Mouse (Mus musculus) megakaryocyte progenitor cell, adult 5-6 weeks (primary cell): ENCODE measurements around the gene Ablim1. TPM values are rescaled to one million over a fixed set of nuclear protein-coding genes. Genes with fewer than 3 reads are reported as not detected.
A peak's percentile ranks its signal among the peaks of the same experiment; 100 is the strongest.

Source experiments
- ATAC-seq: replicated peaks from 2 replicates; pipeline ENCODE4 v1.8.0; 2016; ENCODE audit warnings: mild to moderate bottlenecking, moderate TSS enrichment, inconsistent platforms; ENCODE audit not compliant: poor library complexity
- total RNA-seq, 2 experiments: library from RNA; stranded (forward) in 1 of 2; stranded (reverse) in 1 of 2; fragments of 157-497, 149-512 nt in 1 of 2; fragments of 200-1000 nt in 1 of 2; gene quantifications; 2 replicates each; pipeline versions ENCODE4 v1.2.3 to v1.2.4; 2015 to 2017

The Ablim1 gene
- total RNA-seq, 2 experiments from 2014 or later = 6.7 to 7.0 TPM

GRCm38 (mm10) chr19:57131366-57131765 is 183.4 kb downstream of the Ablim1 start:
- peak; percentile 38 for ATAC-seq

DNA sequence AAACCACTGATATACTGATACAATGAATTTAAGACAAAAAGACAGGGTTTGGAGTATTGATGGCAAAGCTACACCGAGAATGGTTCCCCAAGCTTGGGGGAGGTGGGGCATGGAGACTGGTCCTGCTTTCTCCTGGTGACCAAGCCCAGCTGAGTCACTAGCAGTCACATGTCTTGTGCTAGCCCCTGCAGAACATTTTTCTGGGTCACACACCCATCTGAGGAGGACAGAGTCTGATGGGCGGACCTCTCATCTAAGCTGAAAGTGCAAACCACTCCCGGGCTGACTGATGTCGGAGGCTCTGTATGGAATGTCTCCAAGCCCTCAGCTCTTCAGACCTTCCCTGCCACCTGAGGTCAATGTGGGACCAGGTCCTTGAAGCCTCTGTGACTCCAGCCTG is 184.1 kb downstream of the Ablim1 start:
- ATAC-seq = no peak

DNA sequence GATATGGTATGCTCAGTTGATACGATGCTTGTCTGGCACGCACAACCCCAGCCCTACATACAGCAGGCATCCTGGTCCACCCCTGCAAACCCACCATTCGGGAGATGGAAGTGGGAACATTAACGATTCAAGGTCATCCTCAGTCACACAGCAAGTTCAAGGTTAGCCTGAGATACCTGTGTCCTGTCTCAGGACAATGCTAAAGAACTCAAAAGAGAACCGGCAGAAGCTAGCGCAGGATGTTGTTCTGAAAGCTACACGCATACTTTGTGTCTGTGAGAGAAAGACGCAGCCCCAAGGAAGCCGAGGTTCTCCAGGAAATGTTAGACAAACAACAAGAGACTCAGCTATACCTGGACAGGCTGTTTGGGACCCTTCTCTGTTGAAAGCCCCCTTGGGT is 185.0 kb downstream of the Ablim1 start:
- ATAC-seq = no peak

DNA sequence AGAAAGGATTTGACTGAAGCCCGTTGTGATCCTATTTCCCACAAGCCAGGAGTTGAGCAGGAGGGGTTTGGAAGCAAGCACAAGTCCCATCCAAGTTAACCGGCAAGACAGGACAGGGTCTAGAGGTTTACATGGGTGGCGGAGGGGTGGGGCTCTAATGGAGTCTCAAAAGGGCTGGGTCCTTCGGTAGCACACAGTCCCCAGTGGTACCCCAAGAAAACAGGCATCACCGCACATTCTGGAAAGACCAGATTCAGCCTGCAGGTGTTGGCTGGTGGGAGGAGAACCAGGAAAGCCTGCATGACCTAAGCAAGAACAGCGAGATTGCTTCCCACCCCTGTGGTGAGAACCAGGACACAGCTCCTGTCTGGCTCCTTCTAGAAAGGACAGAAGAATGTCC is 186.7 kb downstream of the Ablim1 start:
- no peak for ATAC-seq

- no peak for ATAC-seq
These were observed 187.2 kb downstream of the Ablim1 start for GRCm38 (mm10) chr19:57127523-57127922.

- no peak for ATAC-seq
These were observed 187.8 kb downstream of the Ablim1 start for GRCm38 (mm10) chr19:57126950-57127349.

GRCm38 (mm10) chr19:57124906-57125305 is 189.8 kb downstream of the Ablim1 start:
- ATAC-seq = no peak

DNA sequence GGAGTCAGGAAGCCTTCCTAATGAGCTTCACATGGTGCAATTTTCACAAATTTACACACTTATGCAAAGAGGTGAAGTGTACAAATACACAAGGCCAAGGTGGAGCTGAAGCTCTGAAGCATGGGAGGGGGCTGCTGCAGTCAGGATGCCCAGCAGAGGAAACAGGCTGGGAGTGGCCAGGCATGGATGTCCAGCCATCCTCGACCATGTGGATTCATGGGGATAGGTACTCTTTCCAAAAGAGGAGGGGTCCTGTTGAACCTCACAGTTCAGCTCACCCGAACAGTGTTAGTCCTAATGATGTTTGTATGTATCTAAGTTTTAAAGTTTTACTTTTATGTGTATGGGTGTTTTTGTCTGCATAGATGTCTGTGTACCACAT is 190.6 kb downstream of the Ablim1 start:
- ATAC-seq = no peak

DNA sequence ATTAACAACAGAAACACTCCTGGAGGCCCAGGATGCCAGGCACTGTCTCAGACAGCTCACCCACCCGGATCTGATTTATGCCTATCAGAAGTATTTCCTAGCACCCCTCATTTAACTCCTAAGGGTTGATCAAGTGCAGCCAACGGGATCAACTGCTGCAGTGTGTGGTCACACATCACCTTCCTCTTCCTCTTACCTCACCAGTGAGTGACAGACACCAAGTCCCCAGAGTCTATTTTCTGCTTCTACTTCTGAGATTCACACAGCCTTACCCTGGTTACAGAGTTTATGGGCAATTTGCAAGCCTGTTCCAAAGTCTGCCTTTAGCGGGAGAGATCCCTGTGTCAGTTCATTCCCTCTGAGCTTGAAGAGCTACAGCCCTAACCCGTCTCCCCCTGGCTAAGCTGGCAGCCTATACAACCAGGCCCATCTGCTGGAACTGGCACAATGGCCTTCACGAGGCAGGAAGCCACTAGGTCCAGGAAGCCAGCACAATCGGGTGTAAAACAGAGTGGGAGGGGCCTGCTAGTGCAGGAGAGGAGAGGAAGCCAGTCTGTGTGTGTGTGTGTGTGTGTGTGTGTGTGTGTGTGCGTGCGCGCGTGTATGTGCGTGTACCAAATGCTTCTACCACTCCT is 191.1 kb downstream of the Ablim1 start:
- peak; percentile 78 for ATAC-seq

- ATAC-seq = no peak
These were observed 192.5 kb downstream of the Ablim1 start for GRCm38 (mm10) chr19:57122261-57122660.

DNA sequence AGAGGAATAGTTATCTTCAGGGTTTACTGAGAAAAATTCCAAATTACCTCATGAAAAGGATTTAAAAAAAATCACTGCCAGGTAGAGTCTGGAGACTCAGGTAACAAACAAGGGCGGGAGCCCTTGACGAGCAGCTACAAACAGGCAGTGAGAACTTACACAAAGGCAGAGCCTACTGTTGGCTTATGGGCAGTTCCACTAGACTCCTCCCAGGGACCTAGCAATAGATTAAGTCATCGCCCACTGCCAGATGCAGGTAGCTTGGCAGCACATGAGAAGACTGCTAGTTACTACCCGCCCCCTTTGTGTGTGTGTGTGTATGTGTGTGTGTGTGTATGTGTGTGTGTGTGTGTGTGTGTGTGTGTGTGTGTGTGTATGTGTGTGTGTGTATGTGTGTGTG is 193.7 kb downstream of the Ablim1 start:
- ATAC-seq = no peak

GRCm38 (mm10) chr19:57119661-57120060 is 195.1 kb downstream of the Ablim1 start:
- no peak for ATAC-seq

- ATAC-seq = peak; percentile 36
These were observed 195.7 kb downstream of the Ablim1 start for GRCm38 (mm10) chr19:57118785-57119565.

DNA sequence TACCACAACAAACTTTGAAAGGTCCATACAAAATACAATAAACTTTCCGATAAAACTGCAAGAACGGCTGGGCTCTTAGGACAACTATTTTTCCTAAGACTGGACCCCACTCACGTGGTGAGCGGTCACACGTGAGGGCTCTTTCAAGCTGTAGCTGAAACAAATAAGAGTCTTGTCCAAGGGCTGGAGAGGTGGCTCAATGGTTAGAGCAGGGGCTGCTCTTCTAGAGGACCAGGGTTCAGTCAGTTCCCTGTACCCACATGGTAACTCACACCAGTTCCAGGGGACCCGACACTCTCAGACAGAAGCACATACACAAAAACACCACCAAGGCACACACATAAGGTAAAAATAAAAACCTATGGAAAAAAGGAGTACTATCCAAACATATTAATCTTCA is 197.0 kb downstream of the Ablim1 start:
- ATAC-seq = no peak

GRCm38 (mm10) chr19:57116871-57117501 is 197.7 kb downstream of the Ablim1 start:
- ATAC-seq = peak; percentile 72

DNA sequence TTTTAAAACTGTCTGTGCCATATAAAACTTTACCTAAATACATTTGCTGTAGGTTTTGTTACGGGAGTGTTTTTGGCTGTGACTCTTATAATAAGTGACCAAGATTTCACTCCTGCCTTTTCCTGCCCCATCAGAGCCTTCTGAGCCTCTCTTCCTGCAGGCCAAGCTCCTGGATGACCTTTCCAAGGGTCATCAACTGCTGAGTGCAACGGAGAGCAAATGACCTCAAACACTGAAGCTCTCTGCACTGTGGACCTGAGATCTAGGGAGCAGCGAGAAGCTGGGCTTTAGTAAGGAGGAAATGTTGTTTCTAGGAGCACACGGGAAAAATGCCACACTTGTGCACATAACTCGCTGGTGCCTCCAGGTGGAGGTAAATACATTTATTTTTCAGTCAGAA is 199.0 kb downstream of the Ablim1 start:
- ATAC-seq = no peak

GRCm38 (mm10) chr19:57114951-57115350 is 199.8 kb downstream of the Ablim1 start:
- no peak for ATAC-seq

DNA sequence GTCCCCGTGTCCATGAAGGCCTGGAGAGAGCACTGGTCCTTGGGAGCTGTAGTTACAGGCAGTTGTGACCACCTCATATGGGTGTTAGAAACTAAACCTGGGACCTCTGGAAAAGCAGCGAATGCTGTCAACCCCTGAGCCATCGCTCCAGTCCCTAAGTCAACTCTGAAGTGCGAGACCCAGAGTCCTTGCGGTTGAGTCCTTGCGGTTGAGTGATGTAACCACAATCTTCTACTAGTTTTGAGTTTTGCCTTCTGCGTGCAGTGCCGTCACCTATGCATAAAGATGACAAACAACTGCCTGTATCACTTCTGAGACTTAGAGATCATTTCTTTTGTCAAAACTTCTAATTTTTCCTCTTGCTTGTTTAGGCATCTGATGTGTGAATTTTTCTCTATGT is 200.7 kb downstream of the Ablim1 start:
- no peak for ATAC-seq

DNA sequence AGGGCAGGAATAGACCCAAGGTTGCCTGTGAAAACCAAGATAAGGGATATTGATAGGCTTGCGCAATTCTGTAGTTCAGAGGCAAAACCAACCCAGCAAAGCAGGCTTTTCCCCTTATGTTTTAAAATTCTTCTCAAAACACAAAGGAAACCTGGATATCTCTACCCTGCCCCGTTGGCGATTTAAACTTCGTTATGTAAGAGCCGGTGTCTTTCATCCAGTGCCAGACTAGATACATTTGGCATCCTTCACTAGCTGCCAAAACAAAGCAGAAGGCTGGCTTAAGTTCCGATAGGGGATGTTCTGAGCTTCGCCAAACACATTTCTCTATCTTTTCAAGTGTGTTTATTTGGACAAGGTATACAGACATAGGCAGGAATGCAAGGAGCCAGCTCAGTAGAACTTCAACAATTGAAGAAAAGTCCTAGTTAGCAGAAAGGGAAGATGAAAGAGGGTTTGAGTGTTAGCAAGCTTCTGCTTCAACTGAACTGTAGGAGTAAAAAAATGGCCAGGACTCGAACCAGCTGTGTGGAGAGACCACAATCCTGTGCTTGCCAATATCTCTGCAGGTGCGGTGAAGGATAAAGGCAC is 201.8 kb downstream of the Ablim1 start:
- ATAC-seq = peak; percentile 68

GRCm38 (mm10) chr19:57112231-57112815 is 202.4 kb downstream of the Ablim1 start:
- no peak for ATAC-seq

DNA sequence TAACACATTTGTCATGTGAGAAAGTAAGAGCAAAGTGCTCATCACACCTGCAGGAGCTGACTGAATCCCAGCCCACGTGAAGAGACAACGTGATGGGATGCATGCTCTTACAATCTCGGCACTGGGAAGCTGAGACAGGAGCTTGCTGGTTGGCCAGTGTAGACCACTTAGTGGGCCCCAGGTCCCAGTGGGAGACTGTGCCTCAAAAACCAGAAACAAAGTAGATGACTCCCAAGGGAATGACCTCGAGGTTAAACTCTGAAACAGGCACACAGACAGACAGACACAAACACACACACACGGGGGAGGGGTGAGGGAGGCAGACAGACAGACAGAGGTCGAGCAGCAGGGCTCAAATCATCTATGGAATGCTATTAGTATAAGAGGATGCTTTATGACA is 203.4 kb downstream of the Ablim1 start:
- no peak for ATAC-seq
